Mouse (Mus musculus): ENCODE data around the gene Crtc3.

DNA sequence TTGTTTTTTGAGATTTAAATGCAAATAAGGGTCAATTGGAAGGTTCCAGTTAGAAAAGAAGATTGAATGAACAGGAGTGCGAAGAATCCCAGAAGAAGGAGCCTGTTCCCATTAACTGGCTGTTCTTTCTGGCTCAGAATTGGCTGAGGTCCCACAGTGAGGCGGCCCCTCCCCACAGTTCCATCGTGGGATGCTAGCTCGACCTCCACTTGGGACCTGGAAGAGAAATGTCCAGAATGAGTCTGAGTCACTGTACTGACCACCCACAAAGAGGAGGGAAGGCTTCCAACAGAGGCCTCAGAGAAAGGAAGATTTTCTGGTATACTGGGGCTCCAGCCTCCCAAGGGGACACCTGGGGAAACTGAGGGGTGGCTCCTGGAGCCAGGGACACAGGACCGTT lies 130.1 kb downstream of the Crtc3 start:
- TF ChIP-seq CTCF (IDR thresholded peaks at IDR 0.05; ENCODE audit: low read depth, low read length): no peak
- no peak for TF ChIP-seq POLR2A (IDR thresholded peaks at IDR 0.05; ENCODE audit: borderline replicate concordance, low read depth, low read length)
